9 mouse cellular contexts compared by ENCODE assay signal in the genomic region with DNA sequence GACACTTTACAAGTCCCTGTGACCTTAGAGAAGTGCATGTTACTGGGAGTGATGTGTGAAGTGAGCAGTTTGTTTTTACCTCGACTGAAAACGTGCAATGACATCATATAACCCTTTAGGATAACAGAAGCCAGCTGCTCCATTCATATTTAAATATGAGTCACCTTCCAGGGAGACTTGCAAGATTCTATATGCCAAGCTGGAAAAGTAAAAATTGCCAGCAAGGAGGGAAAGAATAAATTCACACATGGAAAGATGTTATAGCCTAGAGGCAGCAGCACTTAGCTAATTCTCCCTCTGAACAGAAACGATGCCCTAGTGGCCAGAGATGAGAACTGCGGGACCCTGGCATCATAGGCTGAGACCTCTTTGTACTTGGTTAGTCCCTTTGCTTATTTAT.
DNase-seq lines count a peak whose midpoint lies in the region; ATAC-seq and TF ChIP-seq lines count a peak whose summit lies in the region.
"Had no signal": no experiment of that assay in that cellular context is flagged by ENCODE, and none has a peak within 500 bp of the region (broad histone marks: within the 10 kb centered on the region; RNA-seq: fewer than 3 reads in every experiment).

No protein-coding gene starts in this region.

- no peak for TF ChIP-seq RAD21 in MEL (IDR thresholded peaks at IDR 0.05; ENCODE audit: low read depth, low read length)

- no peak overlapping the region for H3K27ac ChIP-seq in cerebellum, adult 2 months (ENCODE audit: insufficient read depth, low read length)
- no peak overlapping the region for H3K27ac ChIP-seq in MEL (ENCODE audit: control insufficient read depth, low read depth, low read length)
- H3K27ac ChIP-seq: liver, embryonic 13.5 days had no signal

- H3K79me2 ChIP-seq in MEL (ENCODE audit: control insufficient read depth, insufficient read depth, low read length, poor library complexity): no peaks in the 10 kb centered on the region

- peak; percentile 25; the same call in 1 of the 2 replicates for TF ChIP-seq CTCF in cerebellum, adult 2 months (IDR thresholded peaks at IDR 0.05; ENCODE audit: borderline replicate concordance, insufficient read depth, low read depth, low read length)
- TF ChIP-seq CTCF in MEL (IDR thresholded peaks at IDR 0.05 in 2 of 3, conservative IDR thresholded peaks at IDR 0.05 in 1 of 3; ENCODE audit: control insufficient read depth in 1 of 3, insufficient read depth in 1 of 3, low read depth in 2 of 3, low read length in 3 of 3, poor library complexity in 1 of 3, severe bottlenecking in 1 of 3): peak; percentile 41 to 58 (median 41)

- no peaks in the 10 kb centered on the region for H3K36me3 ChIP-seq in MEL (ENCODE audit: control insufficient read depth in 1 of 2, insufficient read depth in 2 of 2, low read length in 2 of 2)
- H3K36me3 ChIP-seq: liver, embryonic 13.5 days had no signal

- no peak overlapping the region for H3K9ac ChIP-seq in MEL (ENCODE audit: control insufficient read depth, low read depth, low read length, poor library complexity, severe bottlenecking)
- H3K9ac ChIP-seq: liver, embryonic 13.5 days had no signal

- H3K27me3 ChIP-seq in cerebellum, adult 2 months (ENCODE audit: control insufficient read depth, insufficient read depth, low read length): no peaks in the 10 kb centered on the region; the same call in 1 of the 2 replicates
- peaks cover 0 to 1% of the 10 kb centered on the region in 2 experiments; a peak in 1 of 4 replicates for H3K27me3 ChIP-seq in MEL (ENCODE audit: control insufficient read depth in 1 of 2, insufficient read depth in 2 of 2, low read length in 2 of 2)
- H3K27me3 ChIP-seq: liver, embryonic 13.5 days had no signal

- TF ChIP-seq EP300 in MEL (IDR thresholded peaks at IDR 0.05; ENCODE audit: low read depth in 1 of 2, low read length in 2 of 2): no peak

- ATAC-seq in granulocyte monocyte progenitor cell, adult 5-6 weeks (replicated peaks; ENCODE audit: poor library complexity, severe bottlenecking): 0 out of 2 replicates have a peak, but pooled peaks have one; percentile 40

- 55% methylated on average over 4 of the region's 4 CpGs for WGBS in cerebellum, adult 2 months

- TF ChIP-seq POLR2A in cerebellum, adult 2 months (IDR thresholded peaks at IDR 0.05; ENCODE audit: borderline replicate concordance, insufficient read depth, low read length): no peak
- TF ChIP-seq POLR2A in MEL (IDR thresholded peaks at IDR 0.05; ENCODE audit: control insufficient read depth in 1 of 2, insufficient read depth in 1 of 2, low read depth in 1 of 2, low read length in 2 of 2, poor library complexity in 1 of 2): no peak

- no peak overlapping the region for H3K4me3 ChIP-seq in cerebellum, adult 2 months (replicated peaks; ENCODE audit: insufficient read depth, low read depth, low read length)
- H3K4me3 ChIP-seq in MEL (ENCODE audit: control insufficient read depth in 1 of 2, insufficient read depth in 1 of 2, low read depth in 2 of 2, low read length in 2 of 2): no peak overlapping the region
- H3K4me3 ChIP-seq: liver, embryonic 13.5 days had no signal

- no peak for DNase-seq in cerebellum, adult 2 months
- no peak for DNase-seq in cerebellum, adult 9-11 months
- peak; percentile 58 to 59 for DNase-seq in kidney, postnatal 4 days
- no peak for DNase-seq in kidney, adult 11 months
- DNase-seq in MEL (ENCODE audit: low read depth, low spot score): peak; percentile 34
- peak; percentile 14 for DNase-seq in retina, postnatal 7 days (ENCODE audit: low read depth, low spot score)
- DNase-seq in ovary, postnatal 14 days (ENCODE audit: low spot score): no peak
- DNase-seq: liver, embryonic 13.5 days had no signal

- H3K4me1 ChIP-seq in cerebellum, adult 2 months (ENCODE audit: control insufficient read depth, insufficient read depth, low read length): no peaks in the 10 kb centered on the region
- no peaks in the 10 kb centered on the region; a peak in 1 of 4 replicates for H3K4me1 ChIP-seq in MEL (ENCODE audit: control insufficient read depth in 1 of 2, insufficient read depth in 2 of 2, low read length in 2 of 2)
- H3K4me1 ChIP-seq: liver, embryonic 13.5 days had no signal

- no peaks in the 10 kb centered on the region for H3K9me3 ChIP-seq in MEL (replicated peaks; ENCODE audit: insufficient read depth, low read length)
- H3K9me3 ChIP-seq: liver, embryonic 13.5 days had no signal

TF ChIP-seq in MEL, 35 proteins besides CTCF, POLR2A, EP300 and RAD21:
- TF ChIP-seq POLR2AphosphoS5 (IDR thresholded peaks at IDR 0.05; ENCODE audit: borderline replicate concordance, low read depth, low read length): no peak

Comparison
In these comparisons a context has a peak if more than half of its experiments do, and no peak if none do; other contexts are left out.
1. DNase-seq: peak in kidney, postnatal 4 days (2 of 2), MEL (single experiment) and retina, postnatal 7 days (single experiment); none in cerebellum, adult 2 months (0 of 2), cerebellum, adult 9-11 months (single experiment), kidney, adult 11 months (single experiment) and ovary, postnatal 14 days (single experiment).